Mouse (Mus musculus) kidney, embryonic 16.5 days (tissue): ENCODE results near the gene Ryk. TPM values are rescaled to one million over a fixed set of nuclear protein-coding genes. Genes with fewer than 3 reads are reported as not detected.

Experiments
- polyA plus RNA-seq: library from polyadenylated mRNA; unstranded; fragments of >200 nt; fragmentation: Nextera tagmentation; extraction: Ambion mirVana; gene quantifications from 2 replicates; pipeline ENCODE4 v1.2.1, GENCODE M21; 2015

Gene Ryk
- polyA plus RNA-seq, 1 experiment from 2014 or later: 17.0 TPM

Other genes with a start within 250 kb of the Ryk start
- gene Anapc13, start 208.6 kb upstream of the Ryk start, polyA plus RNA-seq: 171 and 179 TPM in 2 replicates
- gene Cep63, start 208.4 kb upstream of the Ryk start, polyA plus RNA-seq: 56.5 and 60.6 TPM in 2 replicates
- 40.9 and 41.5 TPM in 2 replicates for gene Amotl2, start 118.2 kb upstream of the Ryk start, polyA plus RNA-seq
- 7.7 and 8.2 TPM in 2 replicates for gene Slco2a1, start 153.8 kb downstream of the Ryk start, polyA plus RNA-seq